Mouse (Mus musculus): ENCODE results near the gene Ptma. TPM values are rescaled to one million over a fixed set of nuclear protein-coding genes. Genes with fewer than 3 reads are reported as not detected.

Ptma gene
- polyA plus RNA-seq, 1 experiment = 915 TPM

- TF ChIP-seq POLR2A (IDR thresholded peaks at IDR 0.05; ENCODE audit: low read depth, low read length) = no peak
- H3K4me3 ChIP-seq (ENCODE audit: extremely low read depth, insufficient read depth, insufficient read length) = no peak overlapping the region
- no peak overlapping the region for H3K27ac ChIP-seq (ENCODE audit: insufficient read depth, low read length)
- no peaks in the 10 kb centered on the region for H3K27me3 ChIP-seq (ENCODE audit: control insufficient read depth, insufficient read depth, low read length)
- H3K36me3 ChIP-seq (ENCODE audit: control insufficient read depth, insufficient read depth, low read length) = no peaks in the 10 kb centered on the region
- no peaks in the 10 kb centered on the region for H3K4me1 ChIP-seq (ENCODE audit: control insufficient read depth, insufficient read depth, insufficient read length)
- 82% methylated on average over 2 of the region's 2 CpGs for WGBS
- no peak for DNase-seq (ENCODE audit: low read depth in 1 of 2, low spot score in 2 of 2)
Measured at GRCm38 (mm10) chr1:86571381-86571780, 44.9 kb downstream of the Ptma start.

GRCm38 (mm10) chr1:86571941-86572340 lies 45.4 kb downstream of the Ptma start:
- no peak overlapping the region for H3K27ac ChIP-seq (ENCODE audit: insufficient read depth, low read length)
- H3K27me3 ChIP-seq (ENCODE audit: control insufficient read depth, insufficient read depth, low read length) = no peaks in the 10 kb centered on the region
- no peaks in the 10 kb centered on the region for H3K36me3 ChIP-seq (ENCODE audit: control insufficient read depth, insufficient read depth, low read length)
- WGBS = 92% methylated on average over 4 of the region's 4 CpGs
- DNase-seq (ENCODE audit: low read depth in 1 of 2, low spot score in 2 of 2) = no peak
- no peak overlapping the region for H3K4me3 ChIP-seq (ENCODE audit: extremely low read depth, insufficient read depth, insufficient read length)
- H3K4me1 ChIP-seq (ENCODE audit: control insufficient read depth, insufficient read depth, insufficient read length) = no peaks in the 10 kb centered on the region
- TF ChIP-seq CTCF (IDR thresholded peaks at IDR 0.05; ENCODE audit: extremely low read depth, insufficient read depth, insufficient read length, insufficient replicate concordance) = no peak
- no peak for TF ChIP-seq POLR2A (IDR thresholded peaks at IDR 0.05; ENCODE audit: low read depth, low read length)

Other genes with a start within 250 kb of the Ptma start
- gene B3gnt7, start 223.9 kb upstream of the Ptma start, polyA plus RNA-seq (2012; rRNA removed) = 2.3 and 3.3 TPM in 2 replicates
- 8.5 and 9.1 TPM in 2 replicates for gene Ncl, start 167.3 kb upstream of the Ptma start, polyA plus RNA-seq (2012; rRNA removed)
- 0.11 and 0.34 TPM in 2 replicates for gene Nmur1, start 100.5 kb upstream of the Ptma start, polyA plus RNA-seq (2012; rRNA removed)
- gene Tex44, start 100.4 kb upstream of the Ptma start, polyA plus RNA-seq (2012; rRNA removed) = not detected in 2 replicates
- gene Pde6d, start 55.9 kb downstream of the Ptma start, polyA plus RNA-seq (2012; rRNA removed) = 11.3 and 11.7 TPM in 2 replicates
- 20.0 and 24.2 TPM in 2 replicates for gene Cops7b, start 56.2 kb downstream of the Ptma start, polyA plus RNA-seq (2012; rRNA removed)
- not detected in 2 replicates for gene Nppc, start 143.8 kb downstream of the Ptma start, polyA plus RNA-seq (2012; rRNA removed)
- 8.8 and 11.0 TPM in 2 replicates for gene Dis3l2, start 177.1 kb downstream of the Ptma start, polyA plus RNA-seq (2012; rRNA removed)